Mouse (Mus musculus): ENCODE measurements around the gene Hivep3.

DNA sequence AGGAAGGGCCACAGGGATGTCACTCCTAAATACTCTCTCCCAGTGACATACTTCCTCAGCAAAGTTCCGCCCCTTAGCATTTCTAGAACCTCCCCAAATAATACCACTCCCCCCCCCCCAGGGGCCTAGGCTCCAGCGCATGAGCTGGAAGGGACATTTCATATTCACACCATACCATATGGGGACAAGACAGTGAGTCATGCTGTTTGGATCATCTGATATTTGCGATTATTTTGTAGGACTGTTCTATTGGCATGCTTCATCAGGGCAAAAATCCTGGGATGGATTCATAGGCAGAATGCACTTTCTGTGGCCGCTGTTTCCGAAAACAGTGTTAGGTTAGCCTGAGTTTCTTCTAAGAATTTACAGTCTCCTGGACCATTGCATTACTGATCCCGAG, 55.2 kb downstream of the Hivep3 start:
- no peak for TF ChIP-seq CTCF (IDR thresholded peaks at IDR 0.05 in 2 of 3, conservative IDR thresholded peaks at IDR 0.05 in 1 of 3; ENCODE audit: control insufficient read depth in 1 of 3, insufficient read depth in 1 of 3, low read depth in 2 of 3, low read length in 3 of 3, poor library complexity in 1 of 3, severe bottlenecking in 1 of 3)
- no peak for TF ChIP-seq POLR2AphosphoS5 (IDR thresholded peaks at IDR 0.05; ENCODE audit: borderline replicate concordance, low read depth, low read length)
- TF ChIP-seq RAD21 (IDR thresholded peaks at IDR 0.05; ENCODE audit: low read depth, low read length): no peak
- TF ChIP-seq GATA1 (IDR thresholded peaks at IDR 0.05; ENCODE audit: low read depth, low read length): no peak

All from MEL (cell line).